Mouse (Mus musculus): ENCODE data around the gene Gm8871. TPM values are rescaled to one million over a fixed set of nuclear protein-coding genes. Genes with fewer than 3 reads are reported as not detected.

Gm8871 gene
- total RNA-seq (2023; ENCODE audit: inconsistent age): not detected in 4 replicates

GRCm38 (mm10) chr5:10947505-10947904 lies at the start of gene Gm8871, which contains the start of gene Gm8857:
Gm8871 (plus strand) TSS chr5:10947805.
Gm8857 (plus strand) TSS chr5:10947807.

Other genes with a start within 250 kb of the Gm8871 start
- gene Gm8857, start within 50 bp of the Gm8871 start, total RNA-seq (2023; ENCODE audit: inconsistent age): not detected in 4 replicates
- gene Gm8879, start 179.8 kb downstream of the Gm8871 start, total RNA-seq (2023; ENCODE audit: inconsistent age): not detected in 4 replicates
- gene Gm5861, start 235.3 kb downstream of the Gm8871 start, total RNA-seq (2023; ENCODE audit: inconsistent age): not detected in 4 replicates

Measured in B cell, adult (primary cell).